Mouse (Mus musculus) 3134 (cell line): Measurements from ENCODE around the gene Olfr1008.
"Not testable (repeated sequence)": the region's sequence is repeated elsewhere in the genome, so short reads cannot be mapped to it uniquely, and the experiment has no call there.

ENCODE experiments used
- DNase-seq: peaks from one replicate; pipeline ENCODE4 v3.0.0-alpha.2; 2011; ENCODE audit warnings: low spot score; ENCODE audit not compliant: insufficient read length; ENCODE audit errors: extremely low read depth

Olfr1008 gene

GRCm38 (mm10) chr2:85689131-85689530 is at the start of gene Olfr1008:
Gene Olfr1008, plus strand, starts transcription at chr2:85689431.
- DNase-seq: no peak

GRCm38 (mm10) chr2:85650604-85651003 is 38.6 kb upstream of the Olfr1008 start, which contains the start of gene Olfr1002:
Gene Olfr1002, minus strand, starts transcription at chr2:85650704.
- DNase-seq: no peak

GRCm38 (mm10) chr2:85664355-85664754 is 24.9 kb upstream of the Olfr1008 start, which contains the start of gene Olfr154:
Gene Olfr154, minus strand, starts transcription at chr2:85664455.
- DNase-seq: not testable (repeated sequence)

- no peak for DNase-seq
These were observed 10.6 kb upstream of the Olfr1008 start, which contains the start of gene Olfr1006 for GRCm38 (mm10) chr2:85678667-85679066. Gene Olfr1006, minus strand, starts transcription at chr2:85678767.

GRCm38 (mm10) chr2:85710680-85711079 is 21.4 kb downstream of the Olfr1008 start:
- not testable (repeated sequence) for DNase-seq

GRCm38 (mm10) chr2:85711159-85711558 is 21.9 kb downstream of the Olfr1008 start:
- DNase-seq: no peak

GRCm38 (mm10) chr2:85715119-85715518 is 25.9 kb downstream of the Olfr1008 start, which contains the start of gene Olfr1009:
Gene Olfr1009, plus strand, starts transcription at chr2:85715419.
- no peak for DNase-seq

GRCm38 (mm10) chr2:85725793-85726192 is 36.6 kb downstream of the Olfr1008 start:
- DNase-seq: no peak
